Mouse (Mus musculus) forebrain, embryonic 16.5 days (tissue): Measurements from ENCODE around the gene Nceh1. TPM values are rescaled to one million over a fixed set of nuclear protein-coding genes. Genes with fewer than 3 reads are reported as not detected.

Experiments
- ATAC-seq: fragments of 200-750 bp; cut with Nextera tagmentation; 2 replicates; pipeline ENCODE4 v1.8.0; 2017; ENCODE audit warnings: mild to moderate bottlenecking, moderate library complexity
- H3K27ac ChIP-seq: fragments of 300-500 bp; sonication (generic); 2 replicates; pipeline ENCODE4 v1.5.1; 2014; ENCODE audit warnings: low read length, control low read depth
- H3K27me3 ChIP-seq: fragments of 300-500 bp; sonication (generic); replicated peaks from 2 replicates; pipeline ENCODE4 v1.6.1; 2014; ENCODE audit warnings: low read length; ENCODE audit not compliant: control insufficient read depth, insufficient read depth
- H3K36me3 ChIP-seq: fragments of 300-500 bp; sonication (generic); 2 replicates; pipeline ENCODE4 v1.6.1; 2014; ENCODE audit not compliant: control insufficient read depth, insufficient read depth
- H3K4me1 ChIP-seq: fragments of 300-500 bp; sonication (generic); replicated peaks from 2 replicates; pipeline ENCODE4 v1.6.1; 2014; ENCODE audit warnings: low read length; ENCODE audit not compliant: control insufficient read depth, insufficient read depth
- H3K4me2 ChIP-seq: fragments of 300-500 bp; sonication (generic); 2 replicates; pipeline ENCODE4 v1.6.1; 2014; ENCODE audit warnings: mild to moderate bottlenecking, low read length, control low read depth
- H3K4me3 ChIP-seq: fragments of 300-500 bp; sonication (generic); replicated peaks from 2 replicates; pipeline ENCODE4 v1.5.1; 2014; ENCODE audit warnings: mild to moderate bottlenecking, low read length, control low read depth
- H3K9ac ChIP-seq: fragments of 300-500 bp; sonication (generic); replicated peaks from 2 replicates; pipeline ENCODE4 v1.6.1; 2014; ENCODE audit warnings: low read depth, low read length, control low read depth
- H3K9me3 ChIP-seq: fragments of 300-500 bp; sonication (generic); 2 replicates; pipeline ENCODE4 v1.6.1; 2016; ENCODE audit warnings: low read length; ENCODE audit not compliant: control insufficient read depth
- WGBS: fragments of 180-500 bp; shearing (Covaris S2); extraction: QIAGEN DNeasy Blood & Tissue Kit; methylation state at CpG from one replicate; pipeline ENCODE4 v1.1.7; 2014; 5-methylcytosine and 5-hydroxymethylcytosine counted together
- polyA plus RNA-seq: library from polyadenylated mRNA; unstranded; fragments of >200 nt; fragmentation: Nextera tagmentation; extraction: Ambion mirVana; gene quantifications from 2 replicates; pipeline ENCODE4 v1.2.1, GENCODE M21; 2015

Nceh1 gene
- polyA plus RNA-seq, 1 experiment from 2014 or later: 8.5 TPM

GRCm38 (mm10) chr3:27217331-27217730, 34.6 kb downstream of the Nceh1 start:
- Histone ChIP-seq H3K27me3 (no peaks in the 10 kb centered on the region), H3K4me3 (no peak overlapping the region), H3K9ac (no peak overlapping the region), H3K36me3 (no peaks in the 10 kb centered on the region), H3K27ac (no peak overlapping the region), H3K4me1 (no peaks in the 10 kb centered on the region), H3K4me2 (no peak overlapping the region), H3K9me3 (no peaks in the 10 kb centered on the region)
- ATAC-seq: no peak
- 78% methylated on average over 7 of the region's 7 CpGs for WGBS

GRCm38 (mm10) chr3:27218604-27219003, 35.8 kb downstream of the Nceh1 start:
- Histone ChIP-seq H3K4me1 (no peaks in the 10 kb centered on the region), H3K9me3 (no peaks in the 10 kb centered on the region), H3K27ac (no peak overlapping the region), H3K9ac (no peak overlapping the region), H3K36me3 (no peaks in the 10 kb centered on the region), H3K4me2 (no peak overlapping the region), H3K4me3 (no peak overlapping the region), H3K27me3 (no peaks in the 10 kb centered on the region)
- ATAC-seq: no peak
- WGBS: 90% methylated on average over 5 of the region's 5 CpGs

DNA sequence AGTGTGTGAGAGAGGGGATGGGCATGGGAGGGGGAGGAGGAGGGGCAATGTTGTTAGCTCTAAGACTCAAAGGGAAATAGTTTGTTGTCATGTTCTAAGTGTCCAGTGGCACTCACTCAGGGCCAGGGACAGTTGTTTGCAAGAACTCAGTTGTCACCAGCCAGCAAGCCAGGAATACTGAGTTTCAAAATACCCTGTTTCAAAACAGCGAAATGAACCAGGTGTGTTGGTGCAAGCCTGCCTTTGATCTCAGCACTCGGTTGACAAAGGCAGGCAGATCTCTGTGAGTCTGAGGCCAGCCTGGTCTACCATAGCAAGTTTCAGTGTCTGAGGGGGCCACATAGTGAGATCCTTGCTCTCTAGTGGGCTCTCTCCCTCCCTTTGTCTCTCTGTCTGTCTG, 39.3 kb downstream of the Nceh1 start:
- Histone ChIP-seq H3K27ac (no peak overlapping the region), H3K4me2 (no peak overlapping the region), H3K9me3 (no peaks in the 10 kb centered on the region), H3K36me3 (no peaks in the 10 kb centered on the region), H3K4me1 (no peaks in the 10 kb centered on the region), H3K9ac (no peak overlapping the region), H3K27me3 (no peaks in the 10 kb centered on the region), H3K4me3 (no peak overlapping the region)
- ATAC-seq: no peak
- 91% methylated on average over 2 of the region's 2 CpGs for WGBS

GRCm38 (mm10) chr3:27222488-27222887, 39.7 kb downstream of the Nceh1 start:
- no peak overlapping the region for H3K4me3 ChIP-seq
- 85% methylated on average over 17 of the region's 17 CpGs for WGBS
- no peak overlapping the region for H3K27ac ChIP-seq
- ATAC-seq: no peak
- no peaks in the 10 kb centered on the region for H3K4me1 ChIP-seq
- no peaks in the 10 kb centered on the region for H3K27me3 ChIP-seq
- no peak overlapping the region for H3K4me2 ChIP-seq
- no peaks in the 10 kb centered on the region for H3K36me3 ChIP-seq
- no peak overlapping the region for H3K9ac ChIP-seq
- H3K9me3 ChIP-seq: no peaks in the 10 kb centered on the region

- Histone ChIP-seq H3K4me1 (no peaks in the 10 kb centered on the region), H3K4me3 (no peak overlapping the region), H3K36me3 (no peaks in the 10 kb centered on the region), H3K9me3 (no peaks in the 10 kb centered on the region), H3K9ac (no peak overlapping the region), H3K27ac (no peak overlapping the region), H3K4me2 (no peak overlapping the region), H3K27me3 (no peaks in the 10 kb centered on the region)
- 96% methylated on average over 3 of the region's 3 CpGs for WGBS
- no peak for ATAC-seq
These were observed 45.1 kb downstream of the Nceh1 start for GRCm38 (mm10) chr3:27227629-27228453.

GRCm38 (mm10) chr3:27228530-27229309, 46.0 kb downstream of the Nceh1 start:
- H3K4me3 ChIP-seq: no peak overlapping the region
- no peaks in the 10 kb centered on the region for H3K36me3 ChIP-seq
- 70% methylated on average over 11 of the region's 11 CpGs for WGBS
- no peak overlapping the region for H3K9ac ChIP-seq
- no peaks in the 10 kb centered on the region for H3K4me1 ChIP-seq
- H3K27ac ChIP-seq: no peak overlapping the region
- no peaks in the 10 kb centered on the region for H3K9me3 ChIP-seq
- no peak for ATAC-seq
- H3K4me2 ChIP-seq: no peak overlapping the region
- H3K27me3 ChIP-seq: no peaks in the 10 kb centered on the region

GRCm38 (mm10) chr3:27233361-27233760, 50.6 kb downstream of the Nceh1 start:
- Histone ChIP-seq H3K4me1 (no peaks in the 10 kb centered on the region), H3K36me3 (no peaks in the 10 kb centered on the region), H3K27ac (no peak overlapping the region), H3K9ac (no peak overlapping the region), H3K27me3 (no peaks in the 10 kb centered on the region), H3K4me2 (no peak overlapping the region), H3K4me3 (no peak overlapping the region), H3K9me3 (no peaks in the 10 kb centered on the region)
- whole genome bisulfite sequencing: 78% methylated on average over 4 of the region's 4 CpGs
- no peak for ATAC-seq

GRCm38 (mm10) chr3:27233841-27234240, 51.1 kb downstream of the Nceh1 start:
- WGBS: 90% methylated on average over 6 of the region's 6 CpGs
- no peak for ATAC-seq
- no peak overlapping the region for H3K27ac ChIP-seq

GRCm38 (mm10) chr3:27234976-27235375, 52.2 kb downstream of the Nceh1 start:
- no peak overlapping the region for H3K9ac ChIP-seq
- H3K27me3 ChIP-seq: no peaks in the 10 kb centered on the region
- no peaks in the 10 kb centered on the region for H3K9me3 ChIP-seq
- WGBS: 82% methylated on average over 1 of the region's 1 CpGs
- H3K36me3 ChIP-seq: no peaks in the 10 kb centered on the region
- H3K4me3 ChIP-seq: no peak overlapping the region
- H3K4me1 ChIP-seq: no peaks in the 10 kb centered on the region
- no peak for ATAC-seq
- no peak overlapping the region for H3K4me2 ChIP-seq
- no peak overlapping the region for H3K27ac ChIP-seq

More at GRCm38 (mm10) chr3:27233841-27234240, 51.1 kb downstream of the Nceh1 start:
- Histone ChIP-seq H3K9me3 (no peaks in the 10 kb centered on the region), H3K4me3 (no peak overlapping the region), H3K4me1 (no peaks in the 10 kb centered on the region), H3K9ac (no peak overlapping the region), H3K4me2 (no peak overlapping the region), H3K36me3 (no peaks in the 10 kb centered on the region), H3K27me3 (no peaks in the 10 kb centered on the region)
